Mouse (Mus musculus) liver, embryonic 14.5 days (tissue): ENCODE data around the gene Atp8a2. TPM values are rescaled to one million over a fixed set of nuclear protein-coding genes. Genes with fewer than 3 reads are reported as not detected.

Experiments
- ATAC-seq: fragments of 200-750 bp; cut with Nextera tagmentation; 2 replicates; pipeline ENCODE4 v1.8.0; 2017; ENCODE audit warnings: moderate number of reproducible peaks, mild to moderate bottlenecking, moderate library complexity; ENCODE audit not compliant: insufficient read depth
- DNase-seq, 3 experiments: peaks; one replicate each; pipeline ENCODE4 v3.0.0-alpha.2; 2012 to 2013; ENCODE audit warnings: low read depth in 3 of 3, low spot score in 3 of 3
- H3K27ac ChIP-seq: fragments of 300-500 bp; sonication (generic); 2 replicates; pipeline ENCODE4 v1.5.1; 2014; ENCODE audit warnings: moderate library complexity, mild to moderate bottlenecking, control low read depth, inconsistent platforms
- H3K27me3 ChIP-seq: fragments of 300-500 bp; sonication (generic); 2 replicates; pipeline ENCODE4 v1.6.1; 2014; ENCODE audit warnings: mild to moderate bottlenecking, low read length, moderate library complexity; ENCODE audit not compliant: control insufficient read depth, insufficient read depth
- H3K36me3 ChIP-seq: fragments of 300-500 bp; sonication (generic); replicated peaks from 2 replicates; pipeline ENCODE4 v1.6.1; 2014; ENCODE audit warnings: low read depth; ENCODE audit not compliant: control insufficient read depth, insufficient read depth
- H3K4me1 ChIP-seq, 2 experiments: fragments of 200-500 bp in 1 of 2; fragments of 300-500 bp in 1 of 2; sonication (generic) in 1 of 2; replicated peaks; 2 replicates each; pipeline ENCODE4 v1.6.1; 2012 to 2014; ENCODE audit warnings: antibody characterized with exemption in 1 of 2, inconsistent platforms in 1 of 2, low read length in 1 of 2; ENCODE audit not compliant: control insufficient read depth in 2 of 2, insufficient read depth in 2 of 2
- H3K4me2 ChIP-seq: fragments of 300-500 bp; sonication (generic); 2 replicates; pipeline ENCODE4 v1.6.1; 2014; ENCODE audit warnings: low read depth, mild to moderate bottlenecking, control low read depth, moderate library complexity
- H3K4me3 ChIP-seq, 2 experiments: fragments of 200-500 bp in 1 of 2; fragments of 300-500 bp in 1 of 2; sonication (generic) in 1 of 2; 2 replicates each; pipeline ENCODE4 v1.5.1; 2012 to 2014; ENCODE audit warnings: low read depth in 2 of 2, low read length in 2 of 2, mild to moderate bottlenecking in 2 of 2, control low read depth in 1 of 2, inconsistent platforms in 1 of 2, moderate library complexity in 1 of 2; ENCODE audit not compliant: insufficient read depth in 1 of 2
- H3K9ac ChIP-seq: fragments of 300-500 bp; sonication (generic); replicated peaks from 2 replicates; pipeline ENCODE4 v1.6.1; 2014; ENCODE audit warnings: mild to moderate bottlenecking, control low read depth, moderate library complexity
- H3K9me3 ChIP-seq: fragments of 300-500 bp; sonication (generic); 2 replicates; pipeline ENCODE4 v1.6.1; 2016; ENCODE audit warnings: low read length, mixed read lengths; ENCODE audit not compliant: control insufficient read depth
- CTCF ChIP-seq: IDR thresholded peaks from 2 replicates; pipeline ENCODE4 v1.5.1; 2016; ENCODE audit warnings: antibody characterized with exemption, low read depth, control low read depth
- EP300 ChIP-seq: IDR thresholded peaks from 2 replicates; pipeline ENCODE4 v1.6.1; 2016; ENCODE audit warnings: antibody characterized with exemption, low read depth
- WGBS: fragments of 180-500 bp; shearing (Covaris S2); extraction: QIAGEN DNeasy Blood & Tissue Kit; methylation state at CpG from one replicate; pipeline ENCODE4 v1.1.7; 2014; ENCODE audit not compliant: insufficient replicate concordance; 5-methylcytosine and 5-hydroxymethylcytosine counted together
- polyA plus RNA-seq, 2 experiments: library from polyadenylated mRNA; depleted of rRNA in 1 of 2; stranded (reverse) in 1 of 2; unstranded in 1 of 2; fragments of >200 nt; fragmentation: Nextera tagmentation in 1 of 2; extraction: Ambion mirVana in 1 of 2; gene quantifications; 2 replicates each; pipeline versions ENCODE4 v1.2.1 to v1.2.3; 2012 to 2014

Atp8a2 gene
- polyA plus RNA-seq, 2 experiments, result 0.51 to 1.8 TPM

GRCm38 (mm10) chr14:60129564-60129963 is 67.4 kb downstream of the Atp8a2 start:
- no peak for ATAC-seq
- TF ChIP-seq CTCF, result no peak
- TF ChIP-seq EP300, result no peak
- Histone ChIP-seq H3K27me3 (no peaks in the 10 kb centered on the region), H3K4me2 (no peak overlapping the region), H3K4me3 (no peak overlapping the region), H3K9ac (no peak overlapping the region), H3K27ac (no peak overlapping the region), H3K36me3 (no peaks in the 10 kb centered on the region), H3K4me1 (no peaks in the 10 kb centered on the region), H3K9me3 (no peaks in the 10 kb centered on the region)
- peak in 1 of 3 experiments; percentile 3 for DNase-seq
- 27% methylated on average over 5 of the region's 5 CpGs for WGBS

GRCm38 (mm10) chr14:60125202-60125601 is 71.8 kb downstream of the Atp8a2 start:
- Histone ChIP-seq H3K27ac (no peak overlapping the region), H3K9me3 (no peaks in the 10 kb centered on the region), H3K9ac (no peak overlapping the region), H3K4me2 (no peak overlapping the region), H3K27me3 (no peaks in the 10 kb centered on the region), H3K4me1 (no peaks in the 10 kb centered on the region), H3K4me3 (no peak overlapping the region), H3K36me3 (no peaks in the 10 kb centered on the region)
- 65% methylated on average over 9 of the region's 9 CpGs for WGBS
- ATAC-seq (no peak), DNase-seq (no peak)
- no peak for TF ChIP-seq EP300
- TF ChIP-seq CTCF, result no peak

GRCm38 (mm10) chr14:60121572-60121971 is 75.4 kb downstream of the Atp8a2 start:
- no peak for DNase-seq
- 65% methylated on average over 10 of the region's 10 CpGs for WGBS
- Histone ChIP-seq H3K4me2 (no peak overlapping the region), H3K36me3 (no peaks in the 10 kb centered on the region), H3K4me3 (no peak overlapping the region), H3K27me3 (no peaks in the 10 kb centered on the region), H3K9ac (no peak overlapping the region), H3K27ac (no peak overlapping the region), H3K9me3 (no peaks in the 10 kb centered on the region), H3K4me1 (peaks cover 0 to 6% of the 10 kb centered on the region in 2 experiments; a peak in 1 of 4 replicates)
- TF ChIP-seq EP300 (no peak), CTCF (no peak)
- no peak for ATAC-seq

- no peaks in the 10 kb centered on the region for H3K9me3 ChIP-seq
- H3K4me2 ChIP-seq, result no peak overlapping the region
- H3K4me1 ChIP-seq, result peaks cover 0 to 6% of the 10 kb centered on the region in 2 experiments; a peak in 1 of 4 replicates
- H3K27me3 ChIP-seq, result no peaks in the 10 kb centered on the region
- DNase-seq (no peak), ATAC-seq (no peak)
- TF ChIP-seq CTCF, result no peak
- no peak for TF ChIP-seq EP300
- H3K27ac ChIP-seq, result no peak overlapping the region
- no peaks in the 10 kb centered on the region for H3K36me3 ChIP-seq
- 26% methylated on average over 9 of the region's 9 CpGs for WGBS
- no peak overlapping the region for H3K4me3 ChIP-seq
- H3K9ac ChIP-seq, result no peak overlapping the region
These were observed 79.0 kb downstream of the Atp8a2 start for GRCm38 (mm10) chr14:60117792-60118585.

GRCm38 (mm10) chr14:60086808-60087725 is 109.9 kb downstream of the Atp8a2 start:
- H3K9ac ChIP-seq, result no peak overlapping the region

More at GRCm38 (mm10) chr14:60086808-60087725, 109.9 kb downstream of the Atp8a2 start:
- H3K36me3 ChIP-seq, result no peaks in the 10 kb centered on the region
- ATAC-seq, result peak; percentile 55; the same call in 1 of the 2 replicates
- H3K4me3 ChIP-seq, result peak overlapping the region; percentile 22 to 25; a peak in 2 of 4 replicates
- no peaks in the 10 kb centered on the region; a peak in 1 of 4 replicates for H3K4me1 ChIP-seq
- H3K27ac ChIP-seq, result no peak overlapping the region
- WGBS, result 12% methylated on average over 31 of the region's 33 CpGs
- TF ChIP-seq EP300, result no peak
- TF ChIP-seq CTCF, result no peak
- H3K9me3 ChIP-seq, result no peaks in the 10 kb centered on the region
- no peaks in the 10 kb centered on the region for H3K27me3 ChIP-seq
- H3K4me2 ChIP-seq, result peak overlapping the region; percentile 52
- peak in 1 of 3 experiments; percentile 11 for DNase-seq
